Mouse (Mus musculus) right cerebral cortex, adult 2 months (tissue): Measurements from ENCODE around the gene Kazn.

Source experiments
- DNase-seq, 2 experiments: peaks; one replicate each; pipeline ENCODE4 v3.0.0; 2021 to 2022; ENCODE audit warnings: low spot score in 2 of 2

Gene Kazn

GRCm38 (mm10) chr4:142163862-142164261 is 75.3 kb downstream of the Kazn start:
- no peak for DNase-seq

- no peak for DNase-seq
Observed at GRCm38 (mm10) chr4:142162729-142163128, 76.5 kb downstream of the Kazn start.

GRCm38 (mm10) chr4:142162102-142162501 is 77.1 kb downstream of the Kazn start:
- DNase-seq = no peak

- peak; percentile 18 to 49 for DNase-seq
Observed at GRCm38 (mm10) chr4:142160041-142160440, 79.2 kb downstream of the Kazn start.

GRCm38 (mm10) chr4:142156506-142156905 is 82.7 kb downstream of the Kazn start:
- no peak for DNase-seq

- DNase-seq = no peak
Observed at GRCm38 (mm10) chr4:142154246-142154645, 85.0 kb downstream of the Kazn start.

- DNase-seq = peak; percentile 89
Observed at GRCm38 (mm10) chr4:142153526-142153925, 85.7 kb downstream of the Kazn start.

- DNase-seq = no peak
Observed at GRCm38 (mm10) chr4:142152733-142153422, 86.3 kb downstream of the Kazn start.

GRCm38 (mm10) chr4:142150086-142150485 is 89.1 kb downstream of the Kazn start:
- no peak for DNase-seq

GRCm38 (mm10) chr4:142149202-142149601 is 90.0 kb downstream of the Kazn start:
- no peak for DNase-seq

GRCm38 (mm10) chr4:142147671-142148070 is 91.5 kb downstream of the Kazn start:
- DNase-seq = no peak

GRCm38 (mm10) chr4:142144096-142144495 is 95.1 kb downstream of the Kazn start:
- DNase-seq = peak; percentile 18 to 35

GRCm38 (mm10) chr4:142143290-142143689 is 95.9 kb downstream of the Kazn start:
- DNase-seq = no peak

- DNase-seq = no peak
Observed at GRCm38 (mm10) chr4:142139729-142140128, 99.5 kb downstream of the Kazn start.

GRCm38 (mm10) chr4:142138356-142139099 is 100.7 kb downstream of the Kazn start:
- no peak for DNase-seq

- DNase-seq = no peak
Observed at GRCm38 (mm10) chr4:142136766-142137503, 102.3 kb downstream of the Kazn start.

- no peak for DNase-seq
Observed at GRCm38 (mm10) chr4:142135515-142135914, 103.7 kb downstream of the Kazn start.

GRCm38 (mm10) chr4:142130162-142130561 is 109.0 kb downstream of the Kazn start:
- no peak for DNase-seq

GRCm38 (mm10) chr4:142127275-142127788 is 111.9 kb downstream of the Kazn start:
- DNase-seq = no peak

GRCm38 (mm10) chr4:142126641-142127274 is 112.4 kb downstream of the Kazn start:
- no peak for DNase-seq

- no peak for DNase-seq
Observed at GRCm38 (mm10) chr4:142121164-142121563, 118.0 kb downstream of the Kazn start.

GRCm38 (mm10) chr4:142118522-142118921 is 120.7 kb downstream of the Kazn start:
- no peak for DNase-seq
